In genomic region chr15:98541064-98541463, GRCm38 (mm10) we compare ENCODE assay signal across 29 mouse cellular contexts. TPM values are rescaled to one million over a fixed set of nuclear protein-coding genes. Genes with fewer than 3 reads are reported as not detected.
DNase-seq lines count a peak whose midpoint lies in the region; ATAC-seq and TF ChIP-seq lines count a peak whose summit lies in the region.
"Had no signal": no experiment of that assay in that cellular context is flagged by ENCODE, and none has a peak within 500 bp of the region (broad histone marks: within the 10 kb centered on the region; RNA-seq: fewer than 3 reads in every experiment).

No protein-coding gene starts in this region.

- 61% methylated on average over 6 of the region's 6 CpGs for WGBS in kidney, adult 2 months
- 75% methylated on average over 6 of the region's 6 CpGs for WGBS in stomach, postnatal 0 days

- peaks cover 36% of the 10 kb centered on the region for H3K79me3 ChIP-seq in C2C12 (ENCODE audit: low read depth)

- H3K27me3 ChIP-seq in kidney, adult 2 months (replicated peaks; ENCODE audit: control insufficient read depth, insufficient read depth, low read length): no peaks in the 10 kb centered on the region
- no peaks in the 10 kb centered on the region for H3K27me3 ChIP-seq in C2C12 (ENCODE audit: control insufficient read depth, insufficient read depth, insufficient read length)
- no peaks in the 10 kb centered on the region for H3K27me3 ChIP-seq in megakaryocyte, embryonic 14.5 days (replicated peaks)
- no peaks in the 10 kb centered on the region for H3K27me3 ChIP-seq in stomach, postnatal 0 days (ENCODE audit: control insufficient read depth, insufficient read depth, low read length)
- H3K27me3 ChIP-seq: CH12.LX; forebrain, embryonic 15.5 days; hindbrain, embryonic 12.5 days; kidney, embryonic 15.5 days; liver, embryonic 13.5 days had no signal

- TF ChIP-seq POLR2A in kidney, adult 2 months (IDR thresholded peaks at IDR 0.05; ENCODE audit: low read depth, low read length): no peak
- no peak for TF ChIP-seq POLR2A in bone marrow macrophage, adult 2 months (IDR thresholded peaks at IDR 0.05; ENCODE audit: borderline replicate concordance, low read depth, low read length)

- TF ChIP-seq CTCF in kidney, adult 2 months (conservative IDR thresholded peaks at IDR 0.05; ENCODE audit: insufficient read depth, insufficient read length, low read depth, low read length): no peak
- TF ChIP-seq CTCF in C2C12 (IDR thresholded peaks at IDR 0.05; ENCODE audit: control insufficient read depth, insufficient read depth, insufficient read length): no peak
- no peak for TF ChIP-seq CTCF in bone marrow macrophage, adult 2 months (IDR thresholded peaks at IDR 0.05; ENCODE audit: low read depth, low read length)
- TF ChIP-seq CTCF in stomach, postnatal 0 days (IDR thresholded peaks at IDR 0.05; ENCODE audit: low read depth): no peak

- H3K4me1 ChIP-seq in kidney, adult 2 months (ENCODE audit: control insufficient read depth, insufficient read depth, low read length): no peaks in the 10 kb centered on the region
- H3K4me1 ChIP-seq in bone marrow macrophage, adult 2 months (ENCODE audit: control insufficient read depth, insufficient read depth, low read length): peaks cover 35% of the 10 kb centered on the region
- peaks cover 53% of the 10 kb centered on the region for H3K4me1 ChIP-seq in megakaryocyte, embryonic 14.5 days
- no peaks in the 10 kb centered on the region for H3K4me1 ChIP-seq in stomach, postnatal 0 days (replicated peaks; ENCODE audit: control insufficient read depth, insufficient read depth)
- H3K4me1 ChIP-seq: embryonic facial prominence, embryonic 10.5 days; forebrain, embryonic 15.5 days; hindbrain, embryonic 12.5 days; kidney, embryonic 15.5 days had no signal

- H3K79me2 ChIP-seq in C2C12 (ENCODE audit: control insufficient read depth, insufficient read depth): peaks cover 72% of the 10 kb centered on the region

- H3K4me3 ChIP-seq in kidney, adult 2 months (ENCODE audit: insufficient read depth, low read depth, low read length): no peak overlapping the region
- H3K4me3 ChIP-seq in C2C12 (ENCODE audit: insufficient read depth, poor library complexity, severe bottlenecking): no peak overlapping the region
- H3K4me3 ChIP-seq in bone marrow macrophage, adult 2 months (ENCODE audit: insufficient read depth, low read length): peak overlapping the region; percentile 22
- peak overlapping the region; percentile 64 for H3K4me3 ChIP-seq in megakaryocyte, embryonic 14.5 days (replicated peaks)
- no peak overlapping the region for H3K4me3 ChIP-seq in stomach, postnatal 0 days (ENCODE audit: low read depth, low read length)
- H3K4me3 ChIP-seq: embryonic facial prominence, embryonic 10.5 days; erythroblast, embryonic 14.5 days; forebrain, embryonic 15.5 days; hindbrain, embryonic 12.5 days; kidney, embryonic 15.5 days; left cerebral cortex, adult 2 months; liver, embryonic 13.5 days had no signal

- peaks cover 4% of the 10 kb centered on the region; the same call in 1 of the 2 replicates for H3K36me3 ChIP-seq in kidney, adult 2 months (ENCODE audit: control insufficient read depth, insufficient read depth, low read length)
- H3K36me3 ChIP-seq in C2C12 (ENCODE audit: control insufficient read depth, insufficient read depth): peaks cover 79% of the 10 kb centered on the region
- peaks cover 78% of the 10 kb centered on the region for H3K36me3 ChIP-seq in megakaryocyte, embryonic 14.5 days (replicated peaks; ENCODE audit: low read length)
- peaks cover 16% of the 10 kb centered on the region for H3K36me3 ChIP-seq in stomach, postnatal 0 days (ENCODE audit: control insufficient read depth, insufficient read depth, low read length)

- H3K4me2 ChIP-seq in stomach, postnatal 0 days (replicated peaks; ENCODE audit: low read depth): no peak overlapping the region
- H3K4me2 ChIP-seq: forebrain, embryonic 15.5 days; hindbrain, embryonic 12.5 days; kidney, embryonic 15.5 days; liver, embryonic 13.5 days had no signal

- H3K27ac ChIP-seq in kidney, adult 2 months (ENCODE audit: insufficient read depth, low read depth, low read length): peak overlapping the region; percentile 4; the same call in 1 of the 2 replicates
- H3K27ac ChIP-seq in bone marrow macrophage, adult 2 months (ENCODE audit: insufficient read depth, low read depth, low read length): peak overlapping the region; percentile 78
- H3K27ac ChIP-seq in stomach, postnatal 0 days (replicated peaks): no peak overlapping the region
- H3K27ac ChIP-seq: embryonic facial prominence, embryonic 10.5 days; forebrain, embryonic 15.5 days; hindbrain, embryonic 12.5 days; kidney, embryonic 15.5 days; left cerebral cortex, adult 2 months; liver, embryonic 13.5 days had no signal

- H3ac ChIP-seq in C2C12 (ENCODE audit: control insufficient read depth, insufficient read length, low read depth): no peak overlapping the region

- no peak for ATAC-seq in stomach, postnatal 0 days (ENCODE audit: low FRiP score, low TSS enrichment)
- ATAC-seq: forebrain, embryonic 15.5 days; inflammation-experienced regulatory T-cells, adult 6 months; midbrain, embryonic 16.5 days had no signal

- peak; percentile 35 for DNase-seq in kidney, adult 2 months
- no peak for DNase-seq in kidney, postnatal 36 days
- no peak for DNase-seq in layer of hippocampus, adult 8-10 months (ENCODE audit: low spot score in 2 of 2)
- no peak for DNase-seq in right cerebral cortex, adult 18-20 months
- DNase-seq in stomach, postnatal 0 days (ENCODE audit: low spot score): no peak
- DNase-seq: cerebellum, adult 11 months; cerebellum, postnatal 25 days; liver, embryonic 13.5 days; lung, postnatal 4 days; thymus, postnatal 25 days had no signal

- H3K9me3 ChIP-seq in megakaryocyte, embryonic 14.5 days: no peaks in the 10 kb centered on the region
- no peaks in the 10 kb centered on the region for H3K9me3 ChIP-seq in stomach, postnatal 0 days (ENCODE audit: control insufficient read depth, low read length)
- H3K9me3 ChIP-seq: embryonic facial prominence, embryonic 10.5 days; forebrain, embryonic 15.5 days; hindbrain, embryonic 12.5 days; kidney, embryonic 15.5 days; liver, embryonic 13.5 days had no signal

- no peak for TF ChIP-seq EP300 in stomach, postnatal 0 days (optimal IDR thresholded peaks at IDR 0.05)

- no peak overlapping the region for H3K9ac ChIP-seq in stomach, postnatal 0 days (ENCODE audit: low read length)
- H3K9ac ChIP-seq: forebrain, embryonic 15.5 days; hindbrain, embryonic 12.5 days; kidney, embryonic 15.5 days; liver, embryonic 13.5 days had no signal

TF ChIP-seq in C2C12, 6 proteins besides CTCF, POLR2A, EP300 and RAD21:
- TF ChIP-seq MYOG (IDR thresholded peaks at IDR 0.05; ENCODE audit: control insufficient read depth, extremely low read depth, insufficient read length): no peak
- TF ChIP-seq MYOD1 (IDR thresholded peaks at IDR 0.05; ENCODE audit: control insufficient read depth, insufficient read length, low read depth): no peak
- TF ChIP-seq CEBPB (IDR thresholded peaks at IDR 0.05; ENCODE audit: low read depth): peak; percentile 98
- no peak for TF ChIP-seq USF1 (IDR thresholded peaks at IDR 0.05; ENCODE audit: low read depth)
- TF ChIP-seq MAX (IDR thresholded peaks at IDR 0.05): no peak
- TF ChIP-seq FOSL1 (IDR thresholded peaks at IDR 0.05; ENCODE audit: insufficient read depth, low read length, poor library complexity, severe bottlenecking): no peak

RNA-seq across cellular contexts. Expression of gene Kansl2, which starts 7.0 kb away (rescaled TPM):
- polyA plus RNA-seq in kidney, adult 2 months (2012; rRNA removed): 32.0 and 33.1 TPM in 2 replicates
- 178 TPM for polyA plus RNA-seq in C2C12 (2012; fragmentation: generic; extraction: Trizol)
- polyA plus RNA-seq in bone marrow macrophage, adult 2 months (2012; ENCODE audit: insufficient read depth, insufficient read length, missing spikeins): 56.6 and 62.4 TPM in 2 replicates
- polyA plus RNA-seq in megakaryocyte, embryonic 14.5 days (2012; ENCODE audit: insufficient read depth, low replicate concordance): 7.5 and 14.4 TPM in 2 replicates
- total RNA-seq in layer of hippocampus, adult 8-10 months (2022): 10 to 100 TPM; 54.1 to 60.0 (median 57.2) TPM
- polyA plus RNA-seq in stomach, postnatal 0 days (2015; fragmentation: Nextera tagmentation; extraction: Ambion mirVana): 44.3 and 44.9 TPM in 2 replicates

RNA-seq across cellular contexts. Expression of gene Ccnt1, which starts 29.7 kb away (rescaled TPM):
- polyA plus RNA-seq in kidney, adult 2 months (2012; rRNA removed): 10.0 and 11.0 TPM in 2 replicates
- 13.4 TPM for polyA plus RNA-seq in C2C12 (2012; fragmentation: generic; extraction: Trizol)
- 42.6 and 44.0 TPM in 2 replicates for polyA plus RNA-seq in bone marrow macrophage, adult 2 months (2012; ENCODE audit: insufficient read depth, insufficient read length, missing spikeins)
- 1.4 and 5.1 TPM in 2 replicates for polyA plus RNA-seq in megakaryocyte, embryonic 14.5 days (2012; ENCODE audit: insufficient read depth, low replicate concordance)
- total RNA-seq in layer of hippocampus, adult 8-10 months (2022): 10 to 100 TPM; 37.3 to 43.8 (median 42.7) TPM
- polyA plus RNA-seq in stomach, postnatal 0 days (2015; fragmentation: Nextera tagmentation; extraction: Ambion mirVana): 20.8 and 23.9 TPM in 2 replicates

RNA-seq across cellular contexts. Expression of gene 4930415O20Rik, which starts 29.7 kb away (rescaled TPM):
- polyA plus RNA-seq in kidney, adult 2 months (2012; rRNA removed): 1.0 and 1.1 TPM in 2 replicates
- 0.09 TPM for polyA plus RNA-seq in C2C12 (2012; fragmentation: generic; extraction: Trizol)
- not detected in 2 replicates for polyA plus RNA-seq in bone marrow macrophage, adult 2 months (2012; ENCODE audit: insufficient read depth, insufficient read length, missing spikeins)
- polyA plus RNA-seq in megakaryocyte, embryonic 14.5 days (2012; ENCODE audit: insufficient read depth, low replicate concordance): not detected in 2 replicates
- total RNA-seq in layer of hippocampus, adult 8-10 months (2022): not detected
- polyA plus RNA-seq in stomach, postnatal 0 days (2015; fragmentation: Nextera tagmentation; extraction: Ambion mirVana): 0.19 and 0.36 TPM in 2 replicates
- total RNA-seq: CH12.LX; layer of hippocampus, adult 18-20 months; left cerebral cortex, adult 2 months had no signal
- polyA plus RNA-seq: embryonic facial prominence, embryonic 10.5 days; erythroblast, embryonic 14.5 days; inflammation-experienced regulatory T-cells, adult 6 months; kidney, embryonic 15.5 days; liver, embryonic 13.5 days; midbrain, embryonic 16.5 days; neural tube, embryonic 11.5 days; spleen, adult 2 months had no signal

RNA-seq across cellular contexts. Expression of gene Olfr279, which starts 48.9 kb away (rescaled TPM):
- polyA plus RNA-seq in kidney, adult 2 months (2012; rRNA removed): not detected in 2 replicates
- not detected for polyA plus RNA-seq in C2C12 (2012; fragmentation: generic; extraction: Trizol)
- polyA plus RNA-seq in bone marrow macrophage, adult 2 months (2012; ENCODE audit: insufficient read depth, insufficient read length, missing spikeins): not detected in 2 replicates
- polyA plus RNA-seq in megakaryocyte, embryonic 14.5 days (2012; ENCODE audit: insufficient read depth, low replicate concordance): not detected in 2 replicates
- total RNA-seq in layer of hippocampus, adult 8-10 months (2022): not detected
- not detected in 2 replicates for polyA plus RNA-seq in stomach, postnatal 0 days (2015; fragmentation: Nextera tagmentation; extraction: Ambion mirVana)
- total RNA-seq: CH12.LX; gastrocnemius, adult 8-10 months; heart, adult 8-10 months; layer of hippocampus, adult 18-20 months; left cerebral cortex, adult 2 months had no signal
- polyA plus RNA-seq: embryonic facial prominence, embryonic 10.5 days; erythroblast, embryonic 14.5 days; forebrain, embryonic 15.5 days; heart, embryonic 16.5 days; hindbrain, embryonic 12.5 days; kidney, embryonic 15.5 days; limb, embryonic 11.5 days; liver, embryonic 13.5 days; midbrain, embryonic 16.5 days; neural tube, embryonic 11.5 days; spleen, adult 2 months had no signal

RNA-seq across cellular contexts. Expression of gene Lalba, which starts 58.5 kb away (rescaled TPM):
- polyA plus RNA-seq in kidney, adult 2 months (2012; rRNA removed): not detected in 2 replicates
- not detected for polyA plus RNA-seq in C2C12 (2012; fragmentation: generic; extraction: Trizol)
- polyA plus RNA-seq in bone marrow macrophage, adult 2 months (2012; ENCODE audit: insufficient read depth, insufficient read length, missing spikeins): not detected in 2 replicates
- polyA plus RNA-seq in megakaryocyte, embryonic 14.5 days (2012; ENCODE audit: insufficient read depth, low replicate concordance): not detected in 2 replicates
- not detected for total RNA-seq in layer of hippocampus, adult 8-10 months (2022)
- 0.42 and 0.70 TPM in 2 replicates for polyA plus RNA-seq in stomach, postnatal 0 days (2015; fragmentation: Nextera tagmentation; extraction: Ambion mirVana)
- total RNA-seq: CH12.LX; gastrocnemius, adult 8-10 months; heart, adult 8-10 months; layer of hippocampus, adult 18-20 months; left cerebral cortex, adult 2 months had no signal
- polyA plus RNA-seq: erythroblast, embryonic 14.5 days; forebrain, embryonic 15.5 days; heart, embryonic 16.5 days; hindbrain, embryonic 12.5 days; inflammation-experienced regulatory T-cells, adult 6 months; kidney, embryonic 15.5 days; limb, embryonic 11.5 days; liver, embryonic 13.5 days; midbrain, embryonic 16.5 days; neural tube, embryonic 11.5 days; spleen, adult 2 months had no signal

Comparison
In these comparisons a context has a peak if more than half of its experiments do, and no peak if none do; other contexts are left out.
1. H3K4me3 ChIP-seq: peak in bone marrow macrophage, adult 2 months (single experiment) and megakaryocyte, embryonic 14.5 days (single experiment); none in kidney, adult 2 months (single experiment), C2C12 (single experiment) and stomach, postnatal 0 days (single experiment).